Mouse (Mus musculus) macrophage (primary cell): Measurements from ENCODE around the gene Frat2. TPM values are rescaled to one million over a fixed set of nuclear protein-coding genes. Genes with fewer than 3 reads are reported as not detected.
A peak's percentile ranks its signal among the peaks of the same experiment; 100 is the strongest.
"Not testable (repeated sequence)": the region's sequence is repeated elsewhere in the genome, so short reads cannot be mapped to it uniquely, and the experiment has no call there.

Source experiments
- H3K27ac ChIP-seq: fragments of 350-480 bp; formaldehyde crosslinking; 2 replicates; pipeline ENCODE4 v1.9.0; 2021
- H3K36me3 ChIP-seq: fragments of 350-480 bp; formaldehyde crosslinking; 2 replicates; pipeline ENCODE4 v1.9.0; 2021; ENCODE audit errors: inconsistent target
- H3K4me3 ChIP-seq: fragments of 350-480 bp; formaldehyde crosslinking; 2 replicates; pipeline ENCODE4 v1.9.0; 2021; ENCODE audit errors: inconsistent target
- H3K79me2 ChIP-seq: fragments of 350-480 bp; formaldehyde crosslinking; 2 replicates; pipeline ENCODE4 v1.9.0; 2021; ENCODE audit errors: inconsistent target
- WGBS: methylation state at CpG from one replicate; pipeline ENCODE4 v1.1.7; 2026; ENCODE audit warnings: inconsistent platforms; ENCODE audit not compliant: missing documents; 5-methylcytosine and 5-hydroxymethylcytosine counted together
- polyA plus RNA-seq: library from polyadenylated mRNA; stranded (reverse); fragments of 250-400 nt; gene quantifications from 3 replicates; pipeline ENCODE4 v1.2.4, GENCODE M21; 2018; ENCODE audit warnings: inconsistent platforms
- total RNA-seq, 78 experiments: library from RNA; depleted of rRNA; stranded (reverse); fragments of 250-400 nt; gene quantifications; 1 replicate in 9 of 78; 2 replicates in 24 of 78; 3 replicates in 43 of 78; 4 replicates in 2 of 78; pipeline ENCODE4 v1.2.4; 2018; ENCODE audit warnings: inconsistent platforms in 56 of 78

Frat2 gene
- total RNA-seq (2018; cell fraction: chromatin; rRNA removed), result 1 to 10 TPM in 8 of 26 experiments, under 1 TPM in 7, not detected in 11; 0.36 to 6.6 (median 1.0) TPM
- 1 to 10 TPM in 13 of 26 experiments, under 1 TPM in 13; 0.03 to 6.3 (median 1.1) TPM for total RNA-seq (2018; cell fraction: cytosol; rRNA removed)
- total RNA-seq (2018; cell fraction: nucleus; rRNA removed), result 1 to 10 TPM in 13 of 26 experiments, under 1 TPM in 6, not detected in 7; 0.25 to 4.3 (median 1.3) TPM
- 0.41 to 4.5 TPM (median 3.0 TPM) in 3 replicates for polyA plus RNA-seq

DNA sequence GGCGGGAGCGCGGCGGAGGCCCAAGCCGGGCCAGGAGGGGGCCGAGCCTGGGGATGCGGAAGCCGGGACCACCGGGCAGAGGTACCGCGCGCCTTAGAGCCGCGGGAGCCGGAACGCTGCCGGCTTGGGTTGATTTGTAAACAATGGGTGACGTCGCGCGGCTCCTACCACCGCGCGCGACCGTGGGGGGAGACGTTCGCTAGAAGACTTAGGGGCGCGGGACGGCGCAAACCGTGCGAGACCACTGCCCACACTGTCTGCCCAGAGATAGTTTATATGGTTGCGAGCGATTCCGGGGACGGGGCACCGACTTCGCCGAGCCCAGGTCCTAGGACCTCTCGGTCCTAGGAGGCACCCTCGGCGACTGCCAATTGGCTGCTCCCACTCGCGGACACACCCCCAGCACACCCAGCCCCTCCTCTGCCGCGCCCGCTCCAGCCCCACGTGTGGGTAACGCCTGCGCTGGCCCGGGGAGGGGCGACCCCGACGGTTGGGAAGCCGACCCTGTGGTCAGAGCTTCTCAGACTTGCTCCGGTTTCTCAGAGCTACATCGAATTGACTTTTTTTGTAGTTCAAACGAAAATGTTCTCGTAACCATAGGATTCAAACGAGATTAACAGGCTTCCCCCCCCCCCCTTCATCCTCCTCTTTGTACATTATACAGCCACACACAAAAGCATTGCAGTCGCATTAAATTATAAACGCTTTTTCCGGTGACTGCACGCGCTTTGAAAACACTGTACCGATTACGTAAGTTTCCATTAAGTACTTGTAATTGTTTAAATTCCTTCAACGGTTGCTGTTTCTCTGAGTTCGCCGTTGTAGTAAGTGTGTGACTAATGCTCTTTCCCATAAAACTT lies at the start of gene Frat2:
Frat2 (minus strand) TSS at position 141 of the 860 bp plus-strand sequence.
- peak within 1 kb of the TSS; percentile 37 for H3K4me3 ChIP-seq
- WGBS, result under 1% methylated on average over 70 of the region's 72 CpGs
- H3K36me3 ChIP-seq, result no peaks in the 10 kb centered on the region
- peak within 1 kb of the TSS; percentile 79 for H3K27ac ChIP-seq
- no peaks in the 10 kb centered on the region for H3K79me2 ChIP-seq

GRCm38 (mm10) chr19:41896319-41896711 lies 48.4 kb upstream of the Frat2 start:
- Histone ChIP-seq H3K36me3 (no peaks in the 10 kb centered on the region), H3K27ac (peak overlapping the region; percentile 67; the same call in 1 of the 2 replicates), H3K4me3 (peak overlapping the region; percentile 68), H3K79me2 (peaks cover 13% of the 10 kb centered on the region; the same call in 1 of the 2 replicates)
- WGBS, result 27% methylated on average over 18 of the region's 18 CpGs

GRCm38 (mm10) chr19:41895460-41896318 lies 47.8 kb upstream of the Frat2 start, which contains the start of gene Rrp12:
Rrp12 (minus strand) TSS chr19:41896173.
- no peaks in the 10 kb centered on the region for H3K36me3 ChIP-seq
- 2% methylated on average over 46 of the region's 46 CpGs for WGBS
- peak within 1 kb of the TSS; percentile 67 for H3K27ac ChIP-seq
- peak within 1 kb of the TSS; percentile 68 for H3K4me3 ChIP-seq
- peaks cover 13% of the 10 kb centered on the region; the same call in 1 of the 2 replicates for H3K79me2 ChIP-seq

GRCm38 (mm10) chr19:41894959-41895358 lies 47.0 kb upstream of the Frat2 start:
- Histone ChIP-seq H3K36me3 (no peaks in the 10 kb centered on the region), H3K4me3 (peak overlapping the region; percentile 68), H3K79me2 (peaks cover 13% of the 10 kb centered on the region; the same call in 1 of the 2 replicates), H3K27ac (peak overlapping the region; percentile 67)
- 37% methylated on average over 6 of the region's 7 CpGs for WGBS

- H3K27ac ChIP-seq, result no peak overlapping the region
- no peak overlapping the region for H3K4me3 ChIP-seq
- H3K36me3 ChIP-seq, result peaks cover 23% of the 10 kb centered on the region; the same call in 1 of the 2 replicates
- H3K79me2 ChIP-seq, result no peaks in the 10 kb centered on the region
Measured at GRCm38 (mm10) chr19:41888191-41888590, 40.3 kb upstream of the Frat2 start.

DNA sequence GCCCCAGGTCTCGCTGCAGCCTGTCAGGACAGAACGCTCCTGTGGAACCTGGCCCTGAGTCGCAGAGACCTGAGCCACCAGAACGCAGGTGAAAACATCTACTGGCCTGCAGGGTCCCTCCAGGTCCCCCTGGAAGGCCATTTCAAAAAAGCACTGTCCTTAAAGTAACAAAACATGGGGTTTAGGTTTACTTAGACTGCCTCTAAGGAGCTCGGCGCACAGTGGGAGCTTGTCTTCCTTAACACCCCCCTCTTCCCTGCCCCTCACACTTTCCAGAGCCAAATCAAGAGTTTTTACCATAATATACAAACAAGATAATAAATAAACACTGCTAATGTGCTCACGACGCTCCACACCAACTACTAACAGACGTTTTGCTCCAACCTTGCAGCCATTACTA lies 36.0 kb upstream of the Frat2 start:
- H3K36me3 ChIP-seq, result peaks cover 23% of the 10 kb centered on the region; the same call in 1 of the 2 replicates
- no peak overlapping the region for H3K4me3 ChIP-seq
- H3K27ac ChIP-seq, result no peak overlapping the region
- 95% methylated on average over 9 of the region's 9 CpGs for WGBS
- no peaks in the 10 kb centered on the region for H3K79me2 ChIP-seq

DNA sequence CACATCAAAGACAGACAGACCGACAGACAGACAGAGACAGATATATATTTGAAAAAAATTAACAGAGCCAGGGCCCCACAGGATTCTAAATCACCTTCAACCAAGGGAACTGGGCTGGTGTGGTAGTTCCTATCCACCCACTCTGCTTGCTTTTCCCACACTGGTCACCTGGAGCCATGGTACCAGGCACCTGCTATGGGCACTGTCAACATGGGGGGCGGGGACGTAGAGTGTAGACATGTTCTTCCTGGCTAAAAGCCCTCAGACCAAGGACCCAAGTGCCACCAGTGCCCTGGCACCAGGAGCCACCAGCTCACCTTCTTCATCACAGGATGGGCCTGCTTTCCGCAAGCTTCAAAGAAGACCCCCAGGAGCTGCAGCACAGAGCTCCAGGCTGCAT lies 33.9 kb upstream of the Frat2 start:
- H3K36me3 ChIP-seq, result peaks cover 26% of the 10 kb centered on the region; the same call in 1 of the 2 replicates
- 91% methylated on average over 4 of the region's 4 CpGs for WGBS

GRCm38 (mm10) chr19:41874356-41874755 lies 26.4 kb upstream of the Frat2 start:
- Histone ChIP-seq H3K36me3 (peaks cover 17% of the 10 kb centered on the region), H3K79me2 (no peaks in the 10 kb centered on the region), H3K4me3 (no peak overlapping the region), H3K27ac (no peak overlapping the region)
- 89% methylated on average over 14 of the region's 14 CpGs for WGBS

More for the DNA sequence above, 33.9 kb upstream of the Frat2 start:
- Histone ChIP-seq H3K27ac (no peak overlapping the region), H3K79me2 (no peaks in the 10 kb centered on the region), H3K4me3 (no peak overlapping the region)

DNA sequence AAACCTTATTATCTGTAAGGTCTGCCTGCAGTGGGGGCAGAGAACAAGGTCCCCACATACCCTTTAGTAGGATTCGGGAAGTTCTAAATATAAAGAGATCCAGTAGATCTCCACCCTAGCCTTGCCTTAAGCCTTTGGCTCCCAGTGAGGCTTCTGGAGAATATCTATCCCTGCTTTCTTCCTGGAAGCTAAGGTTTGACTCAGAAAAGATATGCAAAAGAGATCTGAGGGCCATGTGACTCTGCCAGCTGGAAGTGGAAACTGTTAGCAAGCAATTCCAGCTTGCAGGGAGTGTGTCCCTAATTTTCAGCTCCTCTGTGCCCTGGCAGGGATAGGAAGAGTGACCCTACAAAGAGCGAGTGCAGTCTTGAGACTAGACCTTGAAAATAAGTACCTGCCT lies 24.4 kb upstream of the Frat2 start:
- 86% methylated on average over 2 of the region's 2 CpGs for WGBS
- peaks cover 14% of the 10 kb centered on the region for H3K36me3 ChIP-seq

GRCm38 (mm10) chr19:41869946-41870345 lies 22.0 kb upstream of the Frat2 start:
- not testable (repeated sequence) for H3K36me3 ChIP-seq
- WGBS, result 74% methylated on average over 5 of the region's 5 CpGs

More for the DNA sequence above, 24.4 kb upstream of the Frat2 start:
- H3K4me3 ChIP-seq, result no peak overlapping the region
- H3K27ac ChIP-seq, result no peak overlapping the region
- no peaks in the 10 kb centered on the region for H3K79me2 ChIP-seq

DNA sequence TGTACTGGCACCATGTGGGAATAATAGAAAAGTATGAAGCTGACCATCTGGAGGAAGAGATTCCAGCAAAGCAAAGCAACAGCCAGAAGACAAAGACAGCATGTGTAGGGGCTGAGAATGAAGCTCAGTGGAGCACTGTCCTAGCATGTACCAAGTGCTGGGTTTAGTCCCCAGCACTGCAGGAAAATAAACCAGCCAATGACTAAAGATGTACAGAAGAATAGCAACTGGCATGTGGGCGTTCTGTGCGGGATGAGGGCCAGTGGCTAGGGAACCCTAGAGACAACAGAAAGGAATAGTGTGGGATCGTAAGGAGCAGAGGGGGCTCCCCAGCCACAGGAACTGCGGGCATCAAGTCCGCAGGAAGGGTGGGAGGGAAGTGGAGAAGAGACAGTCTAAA lies 21.4 kb upstream of the Frat2 start:
- H3K36me3 ChIP-seq, result peaks cover 5% of the 10 kb centered on the region
- H3K27ac ChIP-seq, result no peak overlapping the region
- no peak overlapping the region for H3K4me3 ChIP-seq
- H3K79me2 ChIP-seq, result no peaks in the 10 kb centered on the region
- 100% methylated on average over 5 of the region's 5 CpGs for WGBS

More at GRCm38 (mm10) chr19:41869946-41870345, 22.0 kb upstream of the Frat2 start:
- not testable (repeated sequence) for H3K79me2 ChIP-seq, H3K4me3 ChIP-seq, H3K27ac ChIP-seq

DNA sequence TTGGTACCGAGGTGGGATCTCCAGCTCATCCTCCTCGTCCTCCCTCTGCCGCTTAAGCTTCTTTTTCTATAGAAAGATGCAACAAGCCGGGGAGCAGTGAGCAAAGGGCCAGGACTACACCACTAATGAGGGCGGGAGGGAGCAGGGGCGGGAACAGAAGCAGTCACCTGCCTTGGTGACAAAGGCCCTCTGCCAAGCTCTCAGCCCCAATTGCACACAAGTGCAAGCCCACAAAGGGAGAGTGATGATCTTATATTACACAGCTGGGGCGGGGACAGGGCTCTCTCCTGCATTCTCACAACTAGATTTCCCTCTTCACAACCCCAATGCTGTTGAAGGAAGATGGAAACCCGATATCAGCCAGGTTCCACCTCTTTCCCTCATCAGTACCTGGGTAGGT lies 18.8 kb upstream of the Frat2 start:
- Histone ChIP-seq H3K79me2 (no peaks in the 10 kb centered on the region), H3K36me3 (peaks cover 5% of the 10 kb centered on the region; the same call in 1 of the 2 replicates), H3K4me3 (no peak overlapping the region), H3K27ac (no peak overlapping the region)
- 95% methylated on average over 8 of the region's 8 CpGs for WGBS

DNA sequence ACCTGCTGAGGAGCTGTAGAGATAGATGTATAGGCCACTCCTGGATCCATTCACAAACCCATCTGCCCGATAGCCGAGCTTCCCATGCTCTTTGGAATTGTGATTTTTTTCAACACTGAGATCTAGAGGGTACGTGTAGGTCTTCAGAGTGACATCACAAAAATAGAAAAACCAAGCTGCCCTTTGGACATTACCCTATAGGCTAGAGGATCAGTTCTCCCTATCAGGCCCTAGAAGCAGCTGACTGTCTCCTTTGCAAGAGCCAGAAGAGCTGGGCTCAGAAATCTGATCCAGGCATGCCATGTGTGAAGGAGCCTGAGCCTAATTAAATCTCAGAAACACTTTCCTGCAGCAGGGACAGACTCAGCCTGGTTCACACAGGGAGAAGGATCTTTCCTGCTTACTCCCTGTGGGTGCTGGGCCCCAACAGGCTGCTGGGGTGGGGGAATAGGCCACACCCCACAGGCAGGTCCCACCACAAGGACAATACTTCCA lies 9.9 kb upstream of the Frat2 start:
- Histone ChIP-seq H3K36me3 (no peaks in the 10 kb centered on the region), H3K4me3 (no peak overlapping the region), H3K27ac (no peak overlapping the region), H3K79me2 (no peaks in the 10 kb centered on the region)
- 90% methylated on average over 3 of the region's 3 CpGs for WGBS
